Mouse (Mus musculus) neural tube, embryonic 10.5 days (tissue): ENCODE results near the gene Slc22a14.

ENCODE experiments used
- DNase-seq: peaks from one replicate; pipeline ENCODE4 v3.0.0-alpha.2; 2017; ENCODE audit warnings: low spot score; ENCODE audit errors: extremely low spot score

Slc22a14 gene

GRCm38 (mm10) chr9:119206666-119207065, 158.7 kb downstream of the Slc22a14 start:
- DNase-seq, result no peak

- DNase-seq, result no peak
Measured at GRCm38 (mm10) chr9:119205756-119206155, 159.6 kb downstream of the Slc22a14 start.

GRCm38 (mm10) chr9:119203617-119204016, 161.7 kb downstream of the Slc22a14 start:
- DNase-seq, result no peak

- no peak for DNase-seq
Measured at GRCm38 (mm10) chr9:119201653-119202052, 163.7 kb downstream of the Slc22a14 start.

- DNase-seq, result no peak
Measured at GRCm38 (mm10) chr9:119199151-119199861, 166.0 kb downstream of the Slc22a14 start.

- peak; percentile 23 for DNase-seq
Measured at GRCm38 (mm10) chr9:119192202-119192990, 173.0 kb downstream of the Slc22a14 start.

- no peak for DNase-seq
Measured at GRCm38 (mm10) chr9:119181241-119181728, 184.1 kb downstream of the Slc22a14 start.

GRCm38 (mm10) chr9:119179292-119179691, 186.1 kb downstream of the Slc22a14 start:
- DNase-seq, result no peak

- no peak for DNase-seq
Measured at GRCm38 (mm10) chr9:119167608-119168007, 197.7 kb downstream of the Slc22a14 start.

GRCm38 (mm10) chr9:119165548-119165947, 199.8 kb downstream of the Slc22a14 start:
- DNase-seq, result no peak

GRCm38 (mm10) chr9:119164743-119165142, 200.6 kb downstream of the Slc22a14 start:
- no peak for DNase-seq

GRCm38 (mm10) chr9:119160689-119161088, 204.7 kb downstream of the Slc22a14 start:
- DNase-seq, result no peak

- DNase-seq, result no peak
Measured at GRCm38 (mm10) chr9:119158861-119159260, 206.5 kb downstream of the Slc22a14 start, which contains the start of gene Gm47289. TSS of gene Gm47289 (plus strand) at chr9:119159161.

- peak; percentile 80 for DNase-seq
Measured at GRCm38 (mm10) chr9:119156278-119157201, 208.8 kb downstream of the Slc22a14 start, which contains the start of gene Acaa1b. TSS of gene Acaa1b (minus strand) at chr9:119157093.

- DNase-seq, result no peak
Measured at GRCm38 (mm10) chr9:119155826-119156225, 209.5 kb downstream of the Slc22a14 start.

- no peak for DNase-seq
Measured at GRCm38 (mm10) chr9:119155416-119155815, 209.9 kb downstream of the Slc22a14 start.

GRCm38 (mm10) chr9:119151751-119152150, 213.6 kb downstream of the Slc22a14 start:
- no peak for DNase-seq

- DNase-seq, result peak; percentile 74
Measured at GRCm38 (mm10) chr9:119149601-119150000, 215.8 kb downstream of the Slc22a14 start.

- DNase-seq, result no peak
Measured at GRCm38 (mm10) chr9:119146098-119146770, 219.1 kb downstream of the Slc22a14 start.

- no peak for DNase-seq
Measured at GRCm38 (mm10) chr9:119145638-119146037, 219.7 kb downstream of the Slc22a14 start.

GRCm38 (mm10) chr9:119145137-119145536, 220.2 kb downstream of the Slc22a14 start:
- DNase-seq, result no peak
